Mouse (Mus musculus) hematopoietic multipotent progenitor cell, adult 10-12 weeks (in vitro differentiated cells): Measurements from ENCODE around the gene Pate3. TPM values are rescaled to one million over a fixed set of nuclear protein-coding genes. Genes with fewer than 3 reads are reported as not detected.

ENCODE experiments used
- polyA plus RNA-seq: library from polyadenylated mRNA; stranded (reverse); fragments of >175 nt; gene quantifications from 2 replicates; pipeline ENCODE4 v1.2.3, GENCODE M21; 2012; ENCODE audit warnings: low replicate concordance

Gene Pate3
- not detected in 2 replicates for polyA plus RNA-seq

GRCm38 (mm10) chr9:35648102-35648501, at the start of gene Pate3:
Pate3 (minus strand) TSS chr9:35648202.

DNA sequence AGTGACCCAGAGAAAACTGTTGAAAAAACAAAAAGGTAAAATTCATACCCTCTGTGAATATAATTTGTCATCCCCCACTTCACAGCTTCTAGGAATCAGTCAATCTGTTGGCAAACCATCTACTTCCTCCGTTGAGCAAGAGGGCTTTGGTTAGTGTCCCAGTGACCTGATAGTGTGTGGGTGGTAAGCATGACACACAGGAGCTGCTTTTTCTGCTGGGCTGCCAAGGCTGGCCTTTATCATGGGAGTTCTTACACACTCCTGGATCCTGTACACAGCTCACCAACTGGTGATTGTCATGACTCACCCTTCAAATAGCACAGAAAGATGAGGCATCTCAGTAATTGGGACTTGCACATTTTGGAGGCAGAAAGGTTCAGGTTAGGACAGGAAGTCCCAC, 39.0 kb upstream of the Pate3 start, which contains the start of gene Pate1:
Pate1 (minus strand) TSS at position 378 of the 400 bp plus-strand sequence.

GRCm38 (mm10) chr9:35611841-35612240, 36.2 kb downstream of the Pate3 start, which contains the start of gene Pate4:
Pate4 (minus strand) TSS chr9:35611941.

Other genes starting within 250 kb of the Pate3 start
- 0.62 and 1.0 TPM in 2 replicates for gene Cdon, start 227.1 kb downstream of the Pate3 start, polyA plus RNA-seq
- gene Gm1113, start 129.9 kb downstream of the Pate3 start, polyA plus RNA-seq: not detected in 2 replicates
- 0.10 and 0.12 TPM in 2 replicates for gene Ddx25, start 89.7 kb downstream of the Pate3 start, polyA plus RNA-seq
- 0.81 and 2.2 TPM in 2 replicates for gene Pus3, start 89.6 kb downstream of the Pate3 start, polyA plus RNA-seq
- gene Pate2, start 77.9 kb downstream of the Pate3 start, polyA plus RNA-seq: 0.16 and 0.33 TPM in 2 replicates
- 2.8 and 2.9 TPM in 2 replicates for gene Hyls1, start 77.8 kb downstream of the Pate3 start, polyA plus RNA-seq
- not detected in 2 replicates for gene Pate4, start 36.3 kb downstream of the Pate3 start, polyA plus RNA-seq
- gene Pate1, start 39.2 kb upstream of the Pate3 start, polyA plus RNA-seq: not detected in 2 replicates
- not detected in 2 replicates for gene Gm17677, start 92.8 kb upstream of the Pate3 start, polyA plus RNA-seq
- not detected in 2 replicates for gene Gm17727, start 129.9 kb upstream of the Pate3 start, polyA plus RNA-seq
- not detected in 2 replicates for gene Gm27235, start 141.9 kb upstream of the Pate3 start, polyA plus RNA-seq
- not detected in 2 replicates for gene D730048I06Rik, start 141.9 kb upstream of the Pate3 start, polyA plus RNA-seq
- not detected in 2 replicates for gene 9230110F15Rik, start 195.9 kb upstream of the Pate3 start, polyA plus RNA-seq